Mouse (Mus musculus) forebrain, embryonic 10.5 days (tissue): ENCODE measurements around the gene Gm11077. TPM values are rescaled to one million over a fixed set of nuclear protein-coding genes. Genes with fewer than 3 reads are reported as not detected.

Experiments used
- DNase-seq: peaks from one replicate; pipeline ENCODE4 v3.0.0-alpha.2; 2017; ENCODE audit warnings: low spot score; ENCODE audit errors: extremely low spot score
- H3K27ac ChIP-seq: fragments of 300-500 bp; sonication (generic); 2 replicates; pipeline ENCODE4 v1.5.1; 2016; ENCODE audit warnings: mild to moderate bottlenecking
- H3K27me3 ChIP-seq: fragments of 300-500 bp; sonication (generic); 2 replicates; pipeline ENCODE4 v1.6.1; 2016; ENCODE audit warnings: mild to moderate bottlenecking; ENCODE audit not compliant: poor library complexity, severe bottlenecking
- H3K36me3 ChIP-seq: fragments of 300-500 bp; sonication (generic); replicated peaks from 2 replicates; pipeline ENCODE4 v1.6.1; 2016; ENCODE audit warnings: mild to moderate bottlenecking, moderate library complexity
- H3K4me1 ChIP-seq: fragments of 300-500 bp; sonication (generic); 2 replicates; pipeline ENCODE4 v1.6.1; 2016
- H3K4me3 ChIP-seq: fragments of 300-500 bp; sonication (generic); 2 replicates; pipeline ENCODE4 v1.5.1; 2016; ENCODE audit warnings: mild to moderate bottlenecking, moderate library complexity
- H3K9me3 ChIP-seq: fragments of 300-500 bp; sonication (generic); 2 replicates; pipeline ENCODE4 v1.6.1; 2016; ENCODE audit warnings: mild to moderate bottlenecking, moderate library complexity
- WGBS: fragments of 180-500 bp; shearing (Covaris S2); methylation state at CpG from one replicate; pipeline ENCODE4 v1.1.7; 2016; 5-methylcytosine and 5-hydroxymethylcytosine counted together
- polyA plus RNA-seq: library from polyadenylated mRNA; unstranded; fragments of >200 nt; fragmentation: Nextera tagmentation; extraction: Ambion mirVana; gene quantifications from 2 replicates; pipeline ENCODE4 v1.2.1, GENCODE M21; 2016

Gene Gm11077
- polyA plus RNA-seq: not detected in 2 replicates

- Histone ChIP-seq H3K27ac (no peak within 1 kb of the TSS), H3K4me3 (no peak within 1 kb of the TSS), H3K36me3 (no peaks in the 10 kb centered on the region), H3K4me1 (peaks cover 13% of the 10 kb centered on the region), H3K9me3 (peaks cover 3% of the 10 kb centered on the region; the same call in 1 of the 2 replicates), H3K27me3 (peaks cover 5% of the 10 kb centered on the region)
- DNase-seq: no peak
- WGBS: 94% methylated on average over 5 of the region's 5 CpGs
Observed at GRCm38 (mm10) chr6:140729272-140729671, at the start of gene Gm11077. Gene Gm11077 (plus strand): TSS chr6:140729284.

GRCm38 (mm10) chr6:140680713-140681112 lies 48.4 kb upstream of the Gm11077 start:
- H3K36me3 ChIP-seq: no peaks in the 10 kb centered on the region
- H3K27me3 ChIP-seq: peaks cover 10% of the 10 kb centered on the region; the same call in 1 of the 2 replicates
- no peak overlapping the region for H3K4me3 ChIP-seq
- no peak overlapping the region for H3K27ac ChIP-seq
- H3K4me1 ChIP-seq: peaks cover 51% of the 10 kb centered on the region
- DNase-seq: no peak
- H3K9me3 ChIP-seq: no peaks in the 10 kb centered on the region
- WGBS: 36% methylated on average over 7 of the region's 7 CpGs

- H3K4me1 ChIP-seq: peaks cover 33% of the 10 kb centered on the region
- H3K36me3 ChIP-seq: no peaks in the 10 kb centered on the region
- H3K4me3 ChIP-seq: no peak overlapping the region
- peaks cover 5% of the 10 kb centered on the region; the same call in 1 of the 2 replicates for H3K27me3 ChIP-seq
- WGBS: 62% methylated on average over 13 of the region's 13 CpGs
- no peak overlapping the region for H3K27ac ChIP-seq
- H3K9me3 ChIP-seq: no peaks in the 10 kb centered on the region
- no peak for DNase-seq
Observed at GRCm38 (mm10) chr6:140682829-140683228, 46.3 kb upstream of the Gm11077 start.

- DNase-seq: no peak
- peaks cover 18% of the 10 kb centered on the region for H3K4me1 ChIP-seq
- H3K27ac ChIP-seq: no peak overlapping the region
- H3K27me3 ChIP-seq: peaks cover 5% of the 10 kb centered on the region; the same call in 1 of the 2 replicates
- no peaks in the 10 kb centered on the region for H3K9me3 ChIP-seq
- 92% methylated on average over 11 of the region's 11 CpGs for WGBS
- H3K36me3 ChIP-seq: no peaks in the 10 kb centered on the region
- no peak overlapping the region for H3K4me3 ChIP-seq
Observed at GRCm38 (mm10) chr6:140684403-140684802, 44.7 kb upstream of the Gm11077 start.

- Histone ChIP-seq H3K27me3 (no peaks in the 10 kb centered on the region), H3K27ac (no peak overlapping the region), H3K4me1 (no peaks in the 10 kb centered on the region), H3K9me3 (no peaks in the 10 kb centered on the region), H3K36me3 (no peaks in the 10 kb centered on the region), H3K4me3 (no peak overlapping the region)
- DNase-seq: no peak
- 94% methylated on average over 16 of the region's 16 CpGs for WGBS
Observed at GRCm38 (mm10) chr6:140689617-140690404, 39.3 kb upstream of the Gm11077 start.

GRCm38 (mm10) chr6:140692160-140692559 lies 36.9 kb upstream of the Gm11077 start:
- WGBS: 96% methylated on average over 6 of the region's 6 CpGs
- no peaks in the 10 kb centered on the region for H3K4me1 ChIP-seq
- no peak overlapping the region for H3K27ac ChIP-seq
- no peak for DNase-seq
- no peaks in the 10 kb centered on the region for H3K27me3 ChIP-seq
- no peaks in the 10 kb centered on the region for H3K9me3 ChIP-seq
- H3K36me3 ChIP-seq: no peaks in the 10 kb centered on the region
- H3K4me3 ChIP-seq: no peak overlapping the region

- H3K27ac ChIP-seq: no peak overlapping the region
- H3K4me3 ChIP-seq: no peak overlapping the region
- H3K27me3 ChIP-seq: no peaks in the 10 kb centered on the region
- H3K4me1 ChIP-seq: no peaks in the 10 kb centered on the region
- WGBS: 84% methylated on average over 12 of the region's 12 CpGs
- H3K9me3 ChIP-seq: no peaks in the 10 kb centered on the region
- no peaks in the 10 kb centered on the region for H3K36me3 ChIP-seq
- no peak for DNase-seq
Observed at GRCm38 (mm10) chr6:140696192-140696879, 32.7 kb upstream of the Gm11077 start.

- no peak for DNase-seq
- H3K4me1 ChIP-seq: no peaks in the 10 kb centered on the region
- no peak overlapping the region for H3K4me3 ChIP-seq
- H3K9me3 ChIP-seq: no peaks in the 10 kb centered on the region
- H3K36me3 ChIP-seq: no peaks in the 10 kb centered on the region
- H3K27ac ChIP-seq: no peak overlapping the region
- H3K27me3 ChIP-seq: no peaks in the 10 kb centered on the region
- 93% methylated on average over 11 of the region's 11 CpGs for WGBS
Observed at GRCm38 (mm10) chr6:140697994-140698393, 31.1 kb upstream of the Gm11077 start.

GRCm38 (mm10) chr6:140698596-140698995 lies 30.5 kb upstream of the Gm11077 start:
- Histone ChIP-seq H3K27ac (no peak overlapping the region), H3K27me3 (no peaks in the 10 kb centered on the region), H3K9me3 (no peaks in the 10 kb centered on the region), H3K36me3 (no peaks in the 10 kb centered on the region), H3K4me3 (no peak overlapping the region), H3K4me1 (no peaks in the 10 kb centered on the region)
- 85% methylated on average over 1 of the region's 1 CpGs for WGBS
- DNase-seq: no peak

GRCm38 (mm10) chr6:140701259-140701658 lies 27.8 kb upstream of the Gm11077 start:
- Histone ChIP-seq H3K27ac (no peak overlapping the region), H3K4me1 (no peaks in the 10 kb centered on the region), H3K9me3 (peaks cover 4% of the 10 kb centered on the region; the same call in 1 of the 2 replicates), H3K4me3 (no peak overlapping the region), H3K27me3 (no peaks in the 10 kb centered on the region), H3K36me3 (no peaks in the 10 kb centered on the region)
- DNase-seq: no peak
- WGBS: 89% methylated on average over 6 of the region's 6 CpGs

GRCm38 (mm10) chr6:140705132-140705531 lies 24.0 kb upstream of the Gm11077 start:
- H3K27me3 ChIP-seq: no peaks in the 10 kb centered on the region
- H3K27ac ChIP-seq: no peak overlapping the region
- WGBS: 90% methylated on average over 10 of the region's 10 CpGs
- H3K9me3 ChIP-seq: peaks cover 4% of the 10 kb centered on the region; the same call in 1 of the 2 replicates
- DNase-seq: no peak
- no peak overlapping the region for H3K4me3 ChIP-seq
- peaks cover 9% of the 10 kb centered on the region for H3K4me1 ChIP-seq
- no peaks in the 10 kb centered on the region for H3K36me3 ChIP-seq

- Histone ChIP-seq H3K4me3 (no peak overlapping the region), H3K27ac (no peak overlapping the region), H3K27me3 (no peaks in the 10 kb centered on the region), H3K4me1 (peaks cover 9% of the 10 kb centered on the region), H3K9me3 (peaks cover 4% of the 10 kb centered on the region; the same call in 1 of the 2 replicates), H3K36me3 (no peaks in the 10 kb centered on the region)
- 90% methylated on average over 5 of the region's 5 CpGs for WGBS
- DNase-seq: no peak
Observed at GRCm38 (mm10) chr6:140706056-140706455, 23.0 kb upstream of the Gm11077 start.

- Histone ChIP-seq H3K4me1 (peaks cover 9% of the 10 kb centered on the region), H3K4me3 (no peak overlapping the region), H3K27ac (no peak overlapping the region), H3K9me3 (peaks cover 4% of the 10 kb centered on the region; the same call in 1 of the 2 replicates), H3K36me3 (no peaks in the 10 kb centered on the region), H3K27me3 (no peaks in the 10 kb centered on the region)
- WGBS: 83% methylated on average over 10 of the region's 10 CpGs
- DNase-seq: no peak
Observed at GRCm38 (mm10) chr6:140708059-140708458, 21.0 kb upstream of the Gm11077 start.
